Mouse (Mus musculus): ENCODE data around the gene Gabrr2. TPM values are rescaled to one million over a fixed set of nuclear protein-coding genes. Genes with fewer than 3 reads are reported as not detected.

Gabrr2 gene
- polyA plus RNA-seq, 2 experiments = 0.54 to 0.78 TPM

GRCm38 (mm10) chr4:33052055-33052454, 10.7 kb upstream of the Gabrr2 start:
- DNase-seq (ENCODE audit: low spot score) = no peak
- Histone ChIP-seq H3K36me3 (ENCODE audit: control insufficient read depth, insufficient read depth, low read length) (peaks cover 54% of the 10 kb centered on the region), H3K27me3 (ENCODE audit: control insufficient read depth, insufficient read depth, low read length) (no peaks in the 10 kb centered on the region), H3K9ac (ENCODE audit: low read depth, low read length, severe bottlenecking) (no peak overlapping the region), H3K27ac (replicated peaks; ENCODE audit: low read depth, low read length) (no peak overlapping the region), H3K4me2 (replicated peaks; ENCODE audit: low read depth, low read length, severe bottlenecking) (no peak overlapping the region), H3K9me3 (ENCODE audit: control insufficient read depth, low read length) (no peaks in the 10 kb centered on the region), H3K4me1 (ENCODE audit: control insufficient read depth, insufficient read depth, low read length) (no peaks in the 10 kb centered on the region), H3K4me3 (replicated peaks; ENCODE audit: low read length) (no peak overlapping the region)
- no peak for ATAC-seq (ENCODE audit: low FRiP score, low read depth)
- WGBS = 88% methylated on average over 3 of the region's 3 CpGs
- no peak for TF ChIP-seq POLR2A (IDR thresholded peaks at IDR 0.05; ENCODE audit: borderline replicate concordance, extremely low read depth, insufficient read depth, insufficient read length)

- no peaks in the 10 kb centered on the region for H3K9me3 ChIP-seq (ENCODE audit: control insufficient read depth, low read length)
- H3K36me3 ChIP-seq (ENCODE audit: control insufficient read depth, insufficient read depth, low read length) = peaks cover 50% of the 10 kb centered on the region
- DNase-seq (ENCODE audit: low spot score) = no peak
- WGBS = 82% methylated on average over 5 of the region's 5 CpGs
- no peak for TF ChIP-seq POLR2A (IDR thresholded peaks at IDR 0.05; ENCODE audit: borderline replicate concordance, extremely low read depth, insufficient read depth, insufficient read length)
- no peaks in the 10 kb centered on the region for H3K27me3 ChIP-seq (ENCODE audit: control insufficient read depth, insufficient read depth, low read length)
- no peak overlapping the region for H3K4me3 ChIP-seq (replicated peaks; ENCODE audit: low read length)
- peaks cover under 1% of the 10 kb centered on the region; the same call in 1 of the 2 replicates for H3K4me1 ChIP-seq (ENCODE audit: control insufficient read depth, insufficient read depth, low read length)
- no peak overlapping the region for H3K4me2 ChIP-seq (replicated peaks; ENCODE audit: low read depth, low read length, severe bottlenecking)
- no peak overlapping the region for H3K9ac ChIP-seq (ENCODE audit: low read depth, low read length, severe bottlenecking)
- no peak overlapping the region for H3K27ac ChIP-seq (replicated peaks; ENCODE audit: low read depth, low read length)
- ATAC-seq (ENCODE audit: low FRiP score, low read depth) = no peak
Measured at GRCm38 (mm10) chr4:33052650-33053049, 10.1 kb upstream of the Gabrr2 start.

DNA sequence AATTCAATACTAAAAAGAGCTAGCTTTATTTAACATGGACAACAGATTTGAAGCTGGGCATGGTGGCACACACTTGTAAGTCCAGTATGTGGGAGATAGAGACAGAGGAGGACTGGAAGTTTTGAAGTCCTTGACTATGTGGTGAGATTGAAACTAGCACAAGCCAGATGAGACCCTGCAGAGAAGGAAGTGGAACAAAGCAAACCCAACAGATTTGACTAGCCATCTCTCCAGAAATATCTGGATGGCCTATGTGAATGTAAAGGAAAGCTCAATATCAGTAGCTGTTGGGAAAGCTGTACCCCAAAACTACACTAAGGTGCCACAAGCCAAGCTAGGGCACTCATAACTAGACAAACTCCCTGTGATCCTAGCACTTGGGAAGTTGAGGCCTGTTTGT, 8.4 kb upstream of the Gabrr2 start:
- ATAC-seq (ENCODE audit: low FRiP score, low read depth) = no peak
- DNase-seq (ENCODE audit: low spot score) = no peak
- peaks cover 33% of the 10 kb centered on the region for H3K36me3 ChIP-seq (ENCODE audit: control insufficient read depth, insufficient read depth, low read length)
- TF ChIP-seq POLR2A (IDR thresholded peaks at IDR 0.05; ENCODE audit: borderline replicate concordance, extremely low read depth, insufficient read depth, insufficient read length) = no peak
- no peaks in the 10 kb centered on the region for H3K9me3 ChIP-seq (ENCODE audit: control insufficient read depth, low read length)
- no peak overlapping the region for H3K9ac ChIP-seq (ENCODE audit: low read depth, low read length, severe bottlenecking)
- H3K4me1 ChIP-seq (ENCODE audit: control insufficient read depth, insufficient read depth, low read length) = peaks cover 4% of the 10 kb centered on the region; the same call in 1 of the 2 replicates
- H3K27ac ChIP-seq (replicated peaks; ENCODE audit: low read depth, low read length) = no peak overlapping the region
- no peak overlapping the region for H3K4me2 ChIP-seq (replicated peaks; ENCODE audit: low read depth, low read length, severe bottlenecking)
- no peak overlapping the region for H3K4me3 ChIP-seq (replicated peaks; ENCODE audit: low read length)
- H3K27me3 ChIP-seq (ENCODE audit: control insufficient read depth, insufficient read depth, low read length) = no peaks in the 10 kb centered on the region

- peaks cover 7% of the 10 kb centered on the region; the same call in 1 of the 2 replicates for H3K4me1 ChIP-seq (ENCODE audit: control insufficient read depth, insufficient read depth, low read length)
- H3K36me3 ChIP-seq (ENCODE audit: control insufficient read depth, insufficient read depth, low read length) = peaks cover 16% of the 10 kb centered on the region
- no peak overlapping the region for H3K27ac ChIP-seq (replicated peaks; ENCODE audit: low read depth, low read length)
- no peak overlapping the region for H3K9ac ChIP-seq (ENCODE audit: low read depth, low read length, severe bottlenecking)
- H3K4me3 ChIP-seq (replicated peaks; ENCODE audit: low read length) = no peak overlapping the region
- no peak for DNase-seq (ENCODE audit: low spot score)
- no peaks in the 10 kb centered on the region for H3K27me3 ChIP-seq (ENCODE audit: control insufficient read depth, insufficient read depth, low read length)
- ATAC-seq (ENCODE audit: low FRiP score, low read depth) = no peak
- H3K4me2 ChIP-seq (replicated peaks; ENCODE audit: low read depth, low read length, severe bottlenecking) = no peak overlapping the region
- no peaks in the 10 kb centered on the region for H3K9me3 ChIP-seq (ENCODE audit: control insufficient read depth, low read length)
- no peak for TF ChIP-seq POLR2A (IDR thresholded peaks at IDR 0.05; ENCODE audit: borderline replicate concordance, extremely low read depth, insufficient read depth, insufficient read length)
- 71% methylated on average over 1 of the region's 1 CpGs for WGBS
Measured at GRCm38 (mm10) chr4:33056317-33056716, 6.5 kb upstream of the Gabrr2 start.

DNA sequence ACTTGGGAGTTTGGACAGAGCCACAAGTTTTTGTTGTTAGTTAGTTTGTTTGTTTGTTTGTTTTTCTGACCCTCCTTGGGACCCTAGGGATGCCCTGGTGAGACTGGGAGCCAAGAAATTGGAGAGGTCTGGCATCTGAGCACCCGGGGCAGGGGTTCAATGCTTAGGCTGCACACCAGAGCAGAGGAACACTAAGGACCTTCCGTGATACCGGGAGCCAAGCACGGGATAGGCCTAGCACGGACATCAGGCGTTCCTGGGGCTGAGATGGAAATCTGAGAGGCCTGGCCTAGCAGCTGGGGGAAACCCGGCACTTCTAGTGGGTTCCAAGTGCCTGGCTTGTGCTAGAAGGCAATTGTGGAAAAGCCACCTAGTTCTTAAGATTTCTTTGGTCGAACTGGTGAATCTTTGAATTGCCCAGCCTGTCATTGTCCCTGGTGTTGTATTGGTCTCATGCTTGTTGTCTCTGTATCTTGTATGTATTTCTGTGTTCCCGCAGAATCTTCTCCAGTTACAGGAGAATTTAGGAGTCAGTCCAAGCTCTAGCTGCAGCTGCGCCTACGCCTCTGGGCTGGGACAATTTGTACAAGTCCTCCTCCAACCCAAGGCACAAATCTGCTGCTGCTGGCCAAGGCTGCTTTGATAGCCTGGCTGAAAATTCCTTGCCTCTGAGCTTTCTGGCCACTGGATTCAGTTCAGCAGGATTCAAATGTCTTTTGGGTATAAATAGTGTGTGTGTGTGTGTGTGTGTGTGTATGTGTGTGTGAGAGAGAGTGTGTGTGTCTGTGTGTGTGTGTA, 4.7 kb upstream of the Gabrr2 start:
- peak overlapping the region; percentile 58 for H3K27ac ChIP-seq (replicated peaks; ENCODE audit: low read depth, low read length)
- 66% methylated on average over 11 of the region's 11 CpGs for WGBS
- DNase-seq (ENCODE audit: low spot score) = peak; percentile 51
- H3K4me1 ChIP-seq (ENCODE audit: control insufficient read depth, insufficient read depth, low read length) = peaks cover 7% of the 10 kb centered on the region; the same call in 1 of the 2 replicates
- no peak overlapping the region for H3K4me3 ChIP-seq (replicated peaks; ENCODE audit: low read length)
- ATAC-seq (ENCODE audit: low FRiP score, low read depth) = peak; percentile 78
- H3K27me3 ChIP-seq (ENCODE audit: control insufficient read depth, insufficient read depth, low read length) = no peaks in the 10 kb centered on the region
- H3K4me2 ChIP-seq (replicated peaks; ENCODE audit: low read depth, low read length, severe bottlenecking) = no peak overlapping the region
- 0 out of 2 replicates have a peak, but pooled peaks cover 3% of the 10 kb centered on the region for H3K36me3 ChIP-seq (ENCODE audit: control insufficient read depth, insufficient read depth, low read length)
- H3K9ac ChIP-seq (ENCODE audit: low read depth, low read length, severe bottlenecking) = no peak overlapping the region
- no peaks in the 10 kb centered on the region for H3K9me3 ChIP-seq (ENCODE audit: control insufficient read depth, low read length)
- no peak for TF ChIP-seq POLR2A (IDR thresholded peaks at IDR 0.05; ENCODE audit: borderline replicate concordance, extremely low read depth, insufficient read depth, insufficient read length)
